Mouse (Mus musculus) erythroblast, embryonic 14.5 days (primary cell): ENCODE data around the gene Tenm4.

Experiments used
- GATA1 ChIP-seq: IDR thresholded peaks from 2 replicates; pipeline ENCODE4 v1.6.1; 2012; ENCODE audit warnings: low read length, inconsistent platforms, mixed read lengths
- TAL1 ChIP-seq: IDR thresholded peaks from 3 replicates; pipeline ENCODE4 v1.6.1; 2012; ENCODE audit warnings: low read length, inconsistent platforms, mixed read lengths

DNA sequence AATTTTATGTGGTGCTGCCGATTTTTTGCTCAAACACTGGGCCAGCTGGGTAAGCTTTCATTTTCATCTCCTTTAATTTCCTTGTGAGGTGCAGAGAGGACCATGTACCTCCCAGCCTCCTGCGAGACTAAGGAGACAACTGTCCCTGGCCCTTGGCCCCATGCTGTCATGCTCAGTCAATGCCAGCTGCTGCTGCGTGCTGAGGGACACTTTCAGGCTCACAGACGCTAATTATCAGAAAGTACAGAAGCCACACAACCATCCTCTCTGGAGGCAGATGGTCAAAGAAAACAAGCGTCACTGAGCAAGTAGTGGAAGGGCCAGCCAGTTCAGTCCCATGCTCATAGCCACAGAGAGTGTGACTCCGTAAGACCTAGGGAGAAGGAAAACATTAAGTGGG, 287.9 kb downstream of the Tenm4 start:
- TF ChIP-seq TAL1 (no peak), GATA1 (no peak)
